Mouse (Mus musculus) gastrocnemius, postnatal 14 days (tissue): ENCODE measurements at regions not wholly inside any gene's neighbourhood (a gene's known extent, or its start where the extent isn't known, plus 50 kb on each side); places are given as distances from the start of the nearest gene placed in this dataset.

Experiments
- DNase-seq: peaks from one replicate; pipeline ENCODE4 v3.0.0; 2021; ENCODE audit warnings: mixed read lengths
- intact Hi-C: fragments of 180-260 bp; cut with DNase I; formaldehyde crosslinking; loops from one replicate; pipeline ENCODE4 v1.15.1; 2025; ENCODE audit warnings: low total_unique reads

DNA sequence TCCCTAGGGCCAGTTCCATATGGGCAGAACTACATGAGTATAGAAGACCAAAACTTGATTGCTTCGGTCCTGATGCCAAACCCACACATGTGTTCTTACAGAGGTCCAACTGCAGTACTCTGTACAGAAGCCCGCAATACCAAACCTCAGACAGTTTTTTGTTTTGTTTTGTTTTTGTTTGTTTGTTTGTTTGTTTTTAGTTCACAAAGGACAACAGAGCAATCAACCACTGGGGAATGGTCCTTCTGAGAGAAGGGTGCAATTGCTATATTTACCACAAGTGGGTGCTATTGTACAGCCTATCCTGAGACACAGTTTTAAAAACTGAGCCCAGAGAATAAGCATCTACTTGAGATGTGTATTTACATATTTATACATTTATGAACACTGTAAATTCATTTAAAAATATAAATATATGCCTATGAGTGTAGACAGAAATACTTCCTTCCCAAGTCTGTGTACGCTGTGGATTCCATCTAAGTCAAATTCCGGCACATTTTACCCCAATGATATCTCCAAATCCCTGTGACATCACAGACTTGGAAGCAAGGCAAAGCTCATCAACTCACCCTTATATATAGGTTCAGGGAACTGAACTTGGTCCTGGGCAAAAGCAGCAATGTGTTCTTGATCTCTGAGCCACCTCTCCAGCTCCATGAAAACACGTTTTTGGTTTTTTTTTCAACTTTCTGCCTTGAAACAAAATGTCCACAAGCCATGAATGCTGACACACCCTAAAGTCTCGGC, 101.3 kb upstream of the A26c2 start:
- intact Hi-C loops = loop anchor here (10.0 kb wide), 1 partner anchor 290 kb away; the partner anchor contains the start of gene Chrna7

DNA sequence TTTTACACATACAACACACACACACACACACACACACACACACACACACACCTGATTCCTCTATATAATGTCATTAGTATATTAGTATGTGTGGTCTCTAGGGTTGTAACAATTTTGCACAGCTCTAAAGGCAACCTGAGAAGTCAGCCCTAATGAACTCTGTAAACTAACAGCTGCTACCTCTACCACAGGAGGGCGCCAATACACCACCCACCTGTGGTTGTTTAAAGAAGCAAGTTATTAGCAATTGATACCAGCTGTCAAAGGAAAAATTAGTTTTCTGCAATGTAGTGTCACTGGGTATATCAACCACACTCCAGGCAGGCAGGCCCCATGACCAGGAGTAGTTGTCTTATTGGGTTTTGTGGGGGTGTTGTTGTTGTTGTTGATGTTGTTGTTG, 98.8 kb upstream of the A26c2 start:
- intact Hi-C loops = loop anchor here (10.0 kb wide), 1 partner anchor 293 kb away; the partner anchor contains the start of gene Chrna7
- DNase-seq = no peak

More for the DNA sequence above, 101.3 kb upstream of the A26c2 start:
- DNase-seq = no peak

- intact Hi-C loops = no loop called here
- no peak for DNase-seq
Observed at GRCm38 (mm10) chr7:62894337-62894736, 70.9 kb upstream of the A26c2 start.

DNA sequence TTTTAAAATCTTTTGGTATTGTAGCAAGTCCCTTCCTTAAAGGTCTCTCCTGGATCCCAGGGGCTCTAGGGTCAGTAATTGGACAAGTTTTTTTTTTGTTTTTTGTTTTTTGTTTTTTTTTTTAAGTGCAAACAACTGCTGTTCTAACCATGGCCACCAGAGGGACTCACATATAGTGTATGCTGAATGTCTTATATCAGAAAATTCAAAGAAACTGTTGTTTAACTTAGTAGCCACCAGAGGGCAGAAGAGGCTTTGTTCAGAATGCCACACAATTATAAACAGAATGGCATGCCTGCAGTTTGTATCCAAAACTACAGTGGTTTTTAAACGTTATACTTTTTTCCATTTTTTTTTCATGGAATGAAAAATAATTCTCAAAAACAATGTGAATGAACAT, 53.6 kb upstream of the A26c2 start:
- no peak for DNase-seq
- intact Hi-C loops = no loop called here
